Mouse (Mus musculus) kidney, postnatal 25 days (tissue): ENCODE measurements around the gene Gm28434.

Experiments
- DNase-seq, 2 experiments: peaks; one replicate each; pipeline ENCODE4 v3.0.0; 2021; ENCODE audit warnings: mixed read lengths in 2 of 2

The Gm28434 gene

DNA sequence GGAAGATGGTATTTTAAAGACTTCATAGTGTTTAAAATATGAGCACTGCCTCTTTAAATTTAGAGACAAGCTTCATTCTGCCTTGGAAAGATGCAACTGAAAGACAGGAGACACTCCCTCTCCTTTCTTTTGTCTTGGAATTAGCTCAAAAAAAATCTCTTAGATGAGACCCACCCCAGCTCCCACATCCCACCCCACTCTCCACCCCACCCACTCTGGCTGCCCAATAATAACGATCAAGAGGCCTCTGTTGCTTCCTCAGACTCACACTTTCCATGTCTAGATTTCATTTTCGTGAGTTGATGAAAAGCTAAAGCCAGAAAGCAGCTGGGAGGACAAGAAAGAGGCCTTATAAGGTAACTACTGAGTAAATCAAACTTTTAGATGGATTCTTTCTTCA is at the start of gene Gm28434, which contains the start of gene 2310003L06Rik:
Gene Gm28434 (plus strand): TSS at position 317 of the 400 bp plus-strand sequence.
Gene 2310003L06Rik (plus strand): TSS at position 259 of the 400 bp plus-strand sequence.
- DNase-seq = no peak

DNA sequence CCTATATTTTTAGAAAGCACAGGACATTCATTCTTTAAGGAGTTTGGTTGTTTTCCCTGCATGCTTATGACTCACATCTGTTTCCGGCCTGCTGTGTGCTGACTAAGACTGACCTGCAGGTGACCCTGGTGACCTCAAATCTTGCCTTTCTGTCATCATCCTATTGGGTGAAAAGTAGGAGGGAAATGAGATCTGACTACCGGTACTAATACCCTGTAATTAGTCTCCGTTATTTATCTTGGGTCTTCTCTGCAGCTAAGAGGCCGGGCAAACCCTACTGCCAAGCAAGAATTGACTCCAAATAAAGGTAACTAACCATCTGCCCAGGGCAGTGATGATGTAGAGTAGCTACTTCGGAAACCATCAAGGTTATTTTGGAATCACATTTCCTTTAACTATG is 43.9 kb upstream of the Gm28434 start, which contains the start of gene Csn3:
Gene Csn3 (plus strand): TSS at position 208 of the 400 bp plus-strand sequence.
- no peak for DNase-seq

DNA sequence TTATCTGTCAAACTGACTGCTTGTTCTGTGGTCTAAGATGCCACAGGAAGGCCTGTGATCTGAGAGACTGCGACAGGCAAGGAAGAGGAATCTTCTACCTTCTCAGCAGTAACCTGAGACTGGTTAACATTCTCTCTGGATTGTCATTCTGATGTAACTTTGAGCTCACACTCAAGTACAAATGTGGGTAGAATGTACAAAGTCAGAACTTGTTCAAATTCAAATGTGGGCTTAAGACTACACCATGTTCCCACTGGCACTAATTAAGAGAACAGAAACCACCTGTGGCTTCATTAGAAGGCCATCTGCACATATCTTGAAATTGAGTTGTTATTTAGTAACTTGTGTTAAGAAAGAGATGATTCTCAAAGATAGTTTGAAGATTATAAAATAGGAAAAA is 37.7 kb upstream of the Gm28434 start:
- DNase-seq = no peak

DNA sequence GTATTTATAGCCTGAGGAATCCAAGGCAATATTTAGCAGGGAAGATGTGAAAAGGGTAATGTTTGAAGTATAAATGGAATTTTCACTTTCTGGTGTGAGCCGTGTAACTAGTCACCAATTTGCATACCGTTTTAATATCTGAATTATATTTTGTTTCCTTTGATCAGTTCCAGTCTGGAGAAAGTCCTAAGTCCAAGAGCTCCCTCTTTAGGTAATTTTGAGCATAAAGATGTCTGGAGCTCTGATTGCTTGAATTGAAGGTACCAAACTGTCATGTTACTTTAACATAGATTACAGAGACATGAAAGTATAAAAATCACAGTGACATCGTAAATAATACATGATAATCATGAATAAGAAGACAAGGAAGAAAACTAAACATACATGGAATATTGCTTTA is 28.6 kb upstream of the Gm28434 start:
- DNase-seq = no peak

DNA sequence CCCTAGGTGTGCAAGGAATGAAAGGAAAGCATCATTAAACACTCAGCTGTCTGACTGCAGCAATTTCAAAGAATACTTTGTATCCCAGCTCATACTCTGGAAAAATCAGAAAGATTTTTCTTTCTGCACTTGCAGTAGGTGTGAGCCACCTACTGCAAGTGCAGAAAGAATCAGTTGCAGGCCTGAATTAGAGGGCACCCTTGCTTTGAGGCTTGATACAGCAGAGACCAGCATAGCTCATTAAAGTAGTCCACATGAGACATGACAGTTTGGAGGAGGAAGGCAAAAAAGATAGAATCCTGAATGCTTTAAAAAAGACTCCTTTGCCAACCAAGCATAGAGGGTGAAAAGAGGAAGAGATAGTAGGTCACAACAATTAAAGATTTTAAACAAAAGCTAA is 26.8 kb upstream of the Gm28434 start:
- DNase-seq = no peak

DNA sequence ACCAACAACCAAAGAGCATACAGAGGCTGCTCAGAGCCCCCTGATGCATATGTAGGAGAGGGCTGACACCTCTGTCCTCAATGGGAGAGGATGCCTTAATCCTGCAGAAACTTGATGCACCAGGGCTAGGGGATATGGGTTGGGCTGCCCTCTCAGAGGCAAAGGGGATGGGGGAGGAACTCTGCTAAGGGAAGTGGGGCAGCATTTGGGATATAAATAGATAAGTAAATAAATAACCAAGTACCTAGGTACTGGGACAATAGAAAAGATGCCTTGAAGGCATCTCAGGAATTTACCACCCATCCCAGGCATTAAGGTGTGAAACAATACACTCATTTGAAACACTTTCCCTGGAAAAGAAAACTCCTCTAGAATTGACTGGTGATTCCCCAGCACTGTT is 17.5 kb upstream of the Gm28434 start:
- no peak for DNase-seq

DNA sequence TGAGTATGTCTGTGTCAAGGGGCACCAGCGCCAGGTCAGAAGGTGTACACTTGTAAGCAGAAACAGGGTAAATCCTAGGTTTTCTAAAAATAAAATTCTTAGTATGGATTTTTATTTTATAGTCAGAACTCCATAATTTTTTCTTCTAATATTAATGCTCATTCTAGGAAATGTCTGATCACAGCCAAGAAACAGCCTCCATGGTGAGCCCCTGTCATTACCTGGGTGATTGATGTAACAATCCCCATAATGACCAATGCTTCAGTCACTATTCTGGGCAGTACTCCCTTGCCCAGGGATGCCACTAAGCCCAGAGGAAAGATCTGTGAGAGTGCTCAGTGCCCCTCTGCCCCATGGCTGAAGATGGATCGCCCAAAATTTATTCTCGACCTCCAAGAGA is 9.8 kb downstream of the Gm28434 start, which contains the start of gene Cabs1:
Gene Cabs1 (plus strand): TSS at position 301 of the 400 bp plus-strand sequence.
- no peak for DNase-seq

DNA sequence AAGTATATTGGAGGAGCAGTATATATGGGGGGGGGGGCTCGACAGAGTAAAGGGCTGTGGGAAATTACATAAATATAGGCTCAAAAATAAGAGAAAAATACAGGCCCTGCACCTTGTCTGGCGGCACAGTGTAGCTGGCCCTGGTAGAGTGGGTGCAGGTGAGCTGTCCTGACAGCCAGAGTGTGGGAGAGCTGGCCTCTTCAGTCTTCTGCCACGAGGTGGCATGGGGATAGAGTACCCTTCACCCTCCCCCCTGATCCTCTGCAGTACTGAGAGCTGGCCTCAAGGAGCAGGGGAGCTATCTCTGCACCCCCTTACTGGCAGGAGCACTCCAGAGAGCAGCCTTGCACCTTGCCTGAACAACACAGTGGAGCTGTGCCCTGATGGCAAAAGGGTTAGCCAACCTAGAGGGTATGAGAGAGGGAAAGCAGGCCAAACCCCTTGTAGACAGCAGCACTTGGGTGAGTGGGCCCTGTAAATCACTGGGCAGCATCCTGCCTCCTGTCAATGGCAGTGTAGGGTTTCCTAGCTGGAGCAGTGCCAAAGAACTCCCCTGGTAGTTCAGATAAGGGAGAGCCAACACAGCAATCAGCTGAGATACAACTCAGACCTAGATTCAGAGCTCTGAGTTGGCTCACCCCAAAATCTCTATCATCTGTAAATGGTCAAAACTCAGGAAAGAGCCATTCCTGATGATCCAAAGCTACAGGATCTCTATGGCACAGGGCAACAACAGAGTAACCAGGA is 13.3 kb downstream of the Gm28434 start:
- DNase-seq = no peak

DNA sequence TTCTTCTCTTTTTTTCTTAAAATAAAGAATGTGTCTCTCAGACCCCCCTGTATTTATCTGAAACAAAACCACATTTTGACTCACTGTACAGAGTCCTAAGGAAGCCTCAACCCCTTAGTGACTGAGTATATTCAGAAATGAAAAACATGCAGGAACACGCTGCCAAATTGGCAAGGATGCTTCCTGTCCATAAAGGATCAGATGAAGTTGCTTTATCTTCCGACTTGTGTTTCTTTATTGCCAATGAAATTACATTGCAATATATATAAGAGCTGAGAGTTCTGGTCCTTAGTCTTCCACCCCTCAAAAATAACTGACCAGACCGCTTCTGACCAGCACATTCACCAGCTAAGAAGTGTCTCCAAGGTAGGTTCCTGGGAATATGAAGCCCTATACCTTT is 32.9 kb downstream of the Gm28434 start, which contains the start of gene Smr3a:
Gene Smr3a (plus strand): TSS at position 301 of the 400 bp plus-strand sequence.
- DNase-seq = no peak

DNA sequence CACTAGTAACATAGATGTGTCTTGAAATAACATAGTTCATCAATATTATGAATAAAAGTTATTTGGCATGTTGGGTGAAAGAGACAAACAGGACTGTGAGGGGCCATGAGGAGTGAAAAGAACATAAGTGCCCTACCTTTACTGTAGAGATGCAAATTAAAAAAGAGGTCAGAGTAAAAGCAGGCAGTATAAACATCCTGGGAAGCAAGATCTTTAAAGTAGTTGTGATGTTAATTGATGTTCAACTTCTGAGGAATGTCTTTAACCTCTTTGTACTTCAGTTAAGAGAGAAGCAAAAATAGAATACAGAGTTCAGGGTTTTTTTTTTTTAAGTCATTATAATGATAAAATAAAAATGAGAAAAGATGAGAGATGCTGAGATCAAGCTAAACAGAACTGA is 35.9 kb downstream of the Gm28434 start:
- no peak for DNase-seq
